Mouse (Mus musculus) effector memory CD4-positive, alpha-beta T cell, adult 5 months (primary cell): ENCODE results near the gene Pin1. TPM values are rescaled to one million over a fixed set of nuclear protein-coding genes. Genes with fewer than 3 reads are reported as not detected.

Source experiments
- polyA plus RNA-seq: library from polyadenylated mRNA; unstranded; fragments of 100-300 nt; shearing (Covaris generic); gene quantifications from one replicate; pipeline ENCODE4 v1.2.1, GENCODE M21; 2017

Pin1 gene
- polyA plus RNA-seq: 18.1 TPM

GRCm38 (mm10) chr9:20651602-20652259 is at the start of gene Pin1:
Gene Pin1, plus strand, starts transcription at chr9:20652095.

GRCm38 (mm10) chr9:20642101-20642895 is 9.6 kb upstream of the Pin1 start, which contains the start of gene Ubl5:
Gene Ubl5, plus strand, starts transcription at chr9:20642878.

GRCm38 (mm10) chr9:20644360-20645081 is 7.4 kb upstream of the Pin1 start, which contains the start of gene Fbxl12:
Gene Fbxl12, minus strand, starts transcription at chr9:20644767.

Other genes with a start within 250 kb of the Pin1 start
- gene Zfp26, start 191.9 kb upstream of the Pin1 start, polyA plus RNA-seq: 19.1 TPM
- 8.1 TPM for gene Zfp426, start 159.3 kb upstream of the Pin1 start, polyA plus RNA-seq
- 32.4 TPM for gene Zfp266, start 130.7 kb upstream of the Pin1 start, polyA plus RNA-seq
- 8.3 TPM for gene Zfp846, start 70.8 kb upstream of the Pin1 start, polyA plus RNA-seq
- gene Ubl5, start 9.2 kb upstream of the Pin1 start, polyA plus RNA-seq: 413 TPM
- gene Fbxl12, start 7.3 kb upstream of the Pin1 start, polyA plus RNA-seq: 76.7 TPM
- gene Olfm2, start 94.3 kb downstream of the Pin1 start, polyA plus RNA-seq: not detected
- gene Col5a3, start 163.0 kb downstream of the Pin1 start, polyA plus RNA-seq: not detected
- not detected for gene Rdh8, start 166.4 kb downstream of the Pin1 start, polyA plus RNA-seq
- 40.4 TPM for gene A230050P20Rik, start 216.5 kb downstream of the Pin1 start, polyA plus RNA-seq
- 2.1 TPM for gene Angptl6, start 227.6 kb downstream of the Pin1 start, polyA plus RNA-seq
- gene Ppan, start 236.1 kb downstream of the Pin1 start, polyA plus RNA-seq: 122 TPM
- gene Eif3g, start 246.5 kb downstream of the Pin1 start, polyA plus RNA-seq: 312 TPM